Mouse (Mus musculus) neural tube, embryonic 11.5 days (tissue): ENCODE data around the gene Setd2. TPM values are rescaled to one million over a fixed set of nuclear protein-coding genes. Genes with fewer than 3 reads are reported as not detected.
A peak's percentile ranks its signal among the peaks of the same experiment; 100 is the strongest.

Experiments
- ATAC-seq: fragments of 200-750 bp; cut with Nextera tagmentation; 2 replicates; pipeline ENCODE4 v1.8.0; 2017; ENCODE audit warnings: moderate number of reproducible peaks, mild to moderate bottlenecking, moderate TSS enrichment, moderate library complexity; ENCODE audit not compliant: insufficient read depth, low FRiP score, low TSS enrichment
- DNase-seq: peaks from one replicate; pipeline ENCODE4 v3.0.0-alpha.2; 2015; ENCODE audit warnings: low spot score
- H3K27ac ChIP-seq: fragments of 300-500 bp; sonication (generic); 2 replicates; pipeline ENCODE4 v1.5.1; 2014; ENCODE audit warnings: low read depth, mild to moderate bottlenecking, low read length
- H3K27me3 ChIP-seq: fragments of 300-500 bp; sonication (generic); 2 replicates; pipeline ENCODE4 v1.6.1; 2014; ENCODE audit warnings: mild to moderate bottlenecking, low read length, mixed read lengths; ENCODE audit not compliant: control insufficient read depth, insufficient read depth
- H3K36me3 ChIP-seq: fragments of 300-500 bp; sonication (generic); 2 replicates; pipeline ENCODE4 v1.6.1; 2014; ENCODE audit warnings: mild to moderate bottlenecking, low read length, moderate library complexity, mixed read lengths; ENCODE audit not compliant: control insufficient read depth, insufficient read depth
- H3K4me1 ChIP-seq: fragments of 300-500 bp; sonication (generic); 2 replicates; pipeline ENCODE4 v1.6.1; 2014; ENCODE audit warnings: low read length, mixed read lengths; ENCODE audit not compliant: control insufficient read depth, insufficient read depth
- H3K4me2 ChIP-seq: fragments of 300-500 bp; sonication (generic); 2 replicates; pipeline ENCODE4 v1.6.1; 2014; ENCODE audit warnings: low read depth, mild to moderate bottlenecking, moderate library complexity
- H3K4me3 ChIP-seq: fragments of 300-500 bp; sonication (generic); 2 replicates; pipeline ENCODE4 v1.5.1; 2014; ENCODE audit warnings: low read depth, low read length
- H3K9ac ChIP-seq: fragments of 300-500 bp; sonication (generic); 2 replicates; pipeline ENCODE4 v1.6.1; 2014; ENCODE audit warnings: mild to moderate bottlenecking, low read length
- H3K9me3 ChIP-seq: fragments of 300-500 bp; sonication (generic); 2 replicates; pipeline ENCODE4 v1.6.1; 2016; ENCODE audit warnings: low read length; ENCODE audit not compliant: control insufficient read depth
- WGBS: fragments of 180-500 bp; shearing (Covaris S2); extraction: QIAGEN DNeasy Blood & Tissue Kit; methylation state at CpG from one replicate; pipeline ENCODE4 v1.1.7; 2014; 5-methylcytosine and 5-hydroxymethylcytosine counted together
- polyA plus RNA-seq: library from polyadenylated mRNA; unstranded; fragments of >200 nt; fragmentation: Nextera tagmentation; extraction: Ambion mirVana; gene quantifications from 2 replicates; pipeline ENCODE4 v1.2.1, GENCODE M21; 2014

Setd2 gene
- polyA plus RNA-seq, 1 experiment from 2014 or later: 45.0 TPM

- 83% methylated on average over 19 of the region's 19 CpGs for WGBS
- H3K9ac ChIP-seq: no peak overlapping the region
- H3K9me3 ChIP-seq: no peaks in the 10 kb centered on the region
- DNase-seq (no peak), ATAC-seq (no peak)
- H3K36me3 ChIP-seq: no peaks in the 10 kb centered on the region
- peak overlapping the region; percentile 99 for H3K4me2 ChIP-seq
- H3K27me3 ChIP-seq: peaks cover 25% of the 10 kb centered on the region
- H3K4me3 ChIP-seq: peak overlapping the region; percentile 68; the same call in 1 of the 2 replicates
- H3K4me1 ChIP-seq: peaks cover 28% of the 10 kb centered on the region
- no peak overlapping the region for H3K27ac ChIP-seq
These were observed 122.6 kb downstream of the Setd2 start for GRCm38 (mm10) chr9:110654726-110655650.

GRCm38 (mm10) chr9:110655651-110656007 lies 123.2 kb downstream of the Setd2 start:
- Histone ChIP-seq H3K27me3 (peaks cover 24% of the 10 kb centered on the region), H3K4me3 (peak overlapping the region; percentile 72), H3K9ac (peak overlapping the region; percentile 42), H3K36me3 (no peaks in the 10 kb centered on the region), H3K9me3 (no peaks in the 10 kb centered on the region), H3K27ac (peak overlapping the region; percentile 49), H3K4me2 (peak overlapping the region; percentile 68), H3K4me1 (peaks cover 24% of the 10 kb centered on the region)
- 89% methylated on average over 10 of the region's 10 CpGs for WGBS
- DNase-seq (no peak), ATAC-seq (no peak)

GRCm38 (mm10) chr9:110656249-110657221 lies 124.1 kb downstream of the Setd2 start, which contains the start of gene Ccdc12:
Gene Ccdc12, plus strand, starts transcription at chr9:110656503.
- peak within 1 kb of the TSS; percentile 72 for H3K4me3 ChIP-seq

GRCm38 (mm10) chr9:110657474-110658078 lies 125.2 kb downstream of the Setd2 start:
- ATAC-seq (no peak), DNase-seq (no peak)
- WGBS: 85% methylated on average over 13 of the region's 13 CpGs
- H3K4me2 ChIP-seq: peak overlapping the region; percentile 69
- no peaks in the 10 kb centered on the region for H3K36me3 ChIP-seq
- peaks cover 12% of the 10 kb centered on the region for H3K27me3 ChIP-seq
- no peaks in the 10 kb centered on the region for H3K9me3 ChIP-seq
- H3K4me3 ChIP-seq: peak overlapping the region; percentile 72
- no peak overlapping the region for H3K27ac ChIP-seq
- H3K4me1 ChIP-seq: peaks cover 24% of the 10 kb centered on the region
- peak overlapping the region; percentile 85 for H3K9ac ChIP-seq

More at GRCm38 (mm10) chr9:110656249-110657221, 124.1 kb downstream of the Setd2 start, which contains the start of gene Ccdc12:
- peaks cover 22% of the 10 kb centered on the region for H3K27me3 ChIP-seq
- no peaks in the 10 kb centered on the region for H3K9me3 ChIP-seq
- DNase-seq (peak; percentile 98), ATAC-seq (peak; percentile 97)
- no peaks in the 10 kb centered on the region for H3K36me3 ChIP-seq
- H3K4me1 ChIP-seq: peaks cover 24% of the 10 kb centered on the region
- H3K4me2 ChIP-seq: peak within 1 kb of the TSS; percentile 69
- WGBS: under 1% methylated on average over 52 of the region's 52 CpGs
- H3K9ac ChIP-seq: peak within 1 kb of the TSS; percentile 85
- H3K27ac ChIP-seq: peak within 1 kb of the TSS; percentile 75

GRCm38 (mm10) chr9:110659521-110659920 lies 127.1 kb downstream of the Setd2 start:
- 92% methylated on average over 12 of the region's 12 CpGs for WGBS
- no peak overlapping the region for H3K27ac ChIP-seq
- H3K4me2 ChIP-seq: no peak overlapping the region
- no peak overlapping the region for H3K9ac ChIP-seq
- H3K4me3 ChIP-seq: no peak overlapping the region
- H3K27me3 ChIP-seq: no peaks in the 10 kb centered on the region
- ATAC-seq (no peak), DNase-seq (no peak)
- H3K4me1 ChIP-seq: peaks cover 11% of the 10 kb centered on the region
- H3K36me3 ChIP-seq: no peaks in the 10 kb centered on the region
- H3K9me3 ChIP-seq: no peaks in the 10 kb centered on the region

GRCm38 (mm10) chr9:110660208-110660607 lies 127.8 kb downstream of the Setd2 start:
- Histone ChIP-seq H3K9ac (no peak overlapping the region), H3K27ac (no peak overlapping the region), H3K4me2 (no peak overlapping the region), H3K36me3 (no peaks in the 10 kb centered on the region), H3K9me3 (no peaks in the 10 kb centered on the region), H3K4me3 (no peak overlapping the region), H3K4me1 (peaks cover 9% of the 10 kb centered on the region; the same call in 1 of the 2 replicates), H3K27me3 (no peaks in the 10 kb centered on the region)
- no peak for ATAC-seq
- 77% methylated on average over 2 of the region's 2 CpGs for WGBS
- DNase-seq: no peak

- ATAC-seq (no peak), DNase-seq (no peak)
- Histone ChIP-seq H3K27ac (no peak overlapping the region), H3K9ac (no peak overlapping the region), H3K9me3 (no peaks in the 10 kb centered on the region), H3K4me1 (peaks cover 9% of the 10 kb centered on the region), H3K27me3 (no peaks in the 10 kb centered on the region), H3K4me3 (no peak overlapping the region), H3K4me2 (no peak overlapping the region), H3K36me3 (no peaks in the 10 kb centered on the region)
- 81% methylated on average over 7 of the region's 7 CpGs for WGBS
These were observed 128.6 kb downstream of the Setd2 start for GRCm38 (mm10) chr9:110660856-110661612.
